Mouse (Mus musculus): ENCODE data around the gene Pum3. TPM values are rescaled to one million over a fixed set of nuclear protein-coding genes. Genes with fewer than 3 reads are reported as not detected.
"Not testable (repeated sequence)": the region's sequence is repeated elsewhere in the genome, so short reads cannot be mapped to it uniquely, and the experiment has no call there.

Pum3 gene
- total RNA-seq, 2 experiments from 2014 or later = 48.7 to 54.5 TPM

DNA sequence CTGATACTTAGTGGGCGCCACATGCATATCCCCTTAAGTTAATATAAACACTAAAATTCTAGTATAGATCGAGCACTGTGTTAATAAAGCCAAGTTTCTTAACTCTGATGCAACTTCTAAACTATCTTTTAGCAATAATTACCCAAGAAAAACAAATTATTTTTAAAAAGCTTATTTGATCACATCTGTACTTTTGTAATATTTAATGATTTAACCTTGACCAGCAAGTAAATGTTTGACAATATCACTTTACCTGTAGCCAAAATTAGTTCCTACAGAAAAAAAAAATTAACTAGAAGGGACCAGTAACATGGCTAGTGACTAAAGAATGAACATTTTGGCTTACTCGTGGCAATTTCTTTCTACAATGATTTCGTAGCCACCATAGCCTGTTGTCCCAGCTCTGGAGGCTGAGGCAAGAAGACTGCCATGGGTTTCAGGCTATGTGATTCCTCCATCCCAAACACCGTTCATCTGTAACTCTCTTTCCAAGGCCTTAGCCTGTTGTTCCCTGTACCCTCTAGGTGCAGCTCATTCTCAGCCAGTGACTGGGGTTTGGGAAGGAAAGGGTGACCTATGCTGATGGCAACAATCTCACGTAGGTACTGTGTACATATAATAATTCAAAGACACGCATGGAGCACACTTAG, 35.2 kb downstream of the Pum3 start:
- no peak for DNase-seq (ENCODE audit: low spot score in 2 of 2)

DNA sequence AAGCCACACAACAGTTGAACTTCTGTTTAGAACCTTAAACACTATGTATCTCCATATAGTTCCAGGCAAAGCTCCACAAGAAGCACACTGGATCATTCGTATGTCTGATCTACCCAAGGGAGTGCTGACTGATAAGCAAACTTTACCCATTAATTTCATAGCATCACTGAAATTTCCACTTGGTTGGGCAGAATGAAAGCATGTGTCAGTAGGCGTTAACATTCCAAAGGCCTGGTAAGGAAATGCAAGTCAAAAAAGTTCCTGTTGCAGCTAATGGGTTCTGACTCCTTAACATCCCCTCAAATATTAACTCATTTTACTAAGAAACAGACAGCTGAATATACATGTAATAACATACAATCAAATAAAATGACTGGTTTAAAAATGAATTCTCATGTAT, 37.2 kb downstream of the Pum3 start:
- no peak for DNase-seq (ENCODE audit: low spot score in 2 of 2)

DNA sequence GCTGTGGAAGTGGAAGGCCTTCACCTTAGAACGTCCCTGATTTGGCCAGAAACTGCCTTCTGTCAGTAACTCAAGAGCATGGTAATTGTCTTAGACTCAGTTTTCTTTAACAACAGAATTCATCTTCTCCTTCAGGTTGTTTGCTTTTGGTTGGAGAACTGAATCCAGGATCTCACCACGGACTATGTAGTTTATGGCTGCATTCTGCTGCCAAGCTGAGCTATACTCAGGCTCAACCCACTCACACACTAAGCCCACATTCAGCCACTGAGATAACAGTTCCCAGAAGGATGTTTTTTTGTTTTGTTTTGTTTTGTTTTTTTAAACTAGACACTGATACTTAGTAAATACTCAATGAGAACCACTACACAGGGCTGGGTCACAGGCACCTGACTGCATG, 38.3 kb downstream of the Pum3 start:
- no peak for DNase-seq (ENCODE audit: low spot score in 2 of 2)

DNA sequence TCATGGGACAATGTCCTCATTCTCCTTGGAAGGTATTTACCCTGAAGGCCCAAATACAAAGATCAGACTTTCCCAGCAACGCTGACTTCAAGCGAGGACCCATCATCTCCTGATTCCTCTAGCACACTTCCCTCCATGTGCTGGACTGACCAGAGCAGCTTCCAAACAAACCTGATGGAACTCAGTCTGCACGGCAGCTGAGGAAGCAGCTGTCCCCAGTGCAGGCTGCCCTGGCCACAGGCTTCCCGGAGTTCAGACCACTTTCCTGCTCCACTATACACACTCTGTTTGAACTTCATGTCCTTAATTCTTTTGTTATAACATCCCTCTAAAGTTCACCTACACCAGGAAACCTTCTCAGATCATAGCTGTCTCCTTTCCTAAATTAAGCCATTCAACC, 40.1 kb downstream of the Pum3 start:
- not testable (repeated sequence) for DNase-seq (ENCODE audit: low spot score in 2 of 2)

DNA sequence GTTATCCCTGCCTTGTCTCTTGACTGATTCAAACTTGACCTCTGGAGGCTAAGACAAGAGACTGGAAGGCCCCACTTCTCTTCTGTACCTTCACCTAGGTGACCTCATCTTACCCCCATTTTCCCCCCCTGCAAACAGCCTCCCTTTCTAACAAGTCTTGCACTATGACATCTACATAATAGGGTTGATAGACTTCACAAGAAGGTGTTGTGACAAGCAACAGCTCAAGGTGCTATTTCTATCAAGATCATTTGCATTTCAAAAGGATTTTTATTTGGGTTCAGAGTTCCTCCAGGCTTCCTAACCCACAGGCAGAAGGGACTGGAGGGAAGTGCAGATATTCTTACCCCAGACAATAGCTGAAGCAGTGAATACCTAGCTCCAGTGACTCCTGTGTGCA, 44.3 kb downstream of the Pum3 start:
- DNase-seq (ENCODE audit: low spot score in 2 of 2) = no peak

DNA sequence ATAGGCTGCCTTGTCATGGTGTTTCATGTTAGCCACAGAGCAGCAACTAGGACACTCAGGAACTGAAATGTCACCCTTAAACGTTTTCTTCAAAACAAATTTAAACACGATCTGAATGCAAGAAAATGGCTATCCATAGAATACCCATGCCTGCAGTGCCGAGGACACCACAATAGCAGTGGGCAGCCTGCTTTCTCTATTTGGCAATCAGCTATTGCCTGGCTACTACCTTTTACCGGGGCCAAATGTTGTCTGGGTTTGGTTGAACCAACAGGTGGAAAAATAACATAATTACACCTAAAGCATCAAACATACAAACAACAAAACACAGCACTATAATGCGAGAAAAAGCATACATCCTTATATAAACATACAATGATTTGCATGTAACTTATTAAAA, 46.4 kb downstream of the Pum3 start:
- DNase-seq (ENCODE audit: low spot score in 2 of 2) = no peak

DNA sequence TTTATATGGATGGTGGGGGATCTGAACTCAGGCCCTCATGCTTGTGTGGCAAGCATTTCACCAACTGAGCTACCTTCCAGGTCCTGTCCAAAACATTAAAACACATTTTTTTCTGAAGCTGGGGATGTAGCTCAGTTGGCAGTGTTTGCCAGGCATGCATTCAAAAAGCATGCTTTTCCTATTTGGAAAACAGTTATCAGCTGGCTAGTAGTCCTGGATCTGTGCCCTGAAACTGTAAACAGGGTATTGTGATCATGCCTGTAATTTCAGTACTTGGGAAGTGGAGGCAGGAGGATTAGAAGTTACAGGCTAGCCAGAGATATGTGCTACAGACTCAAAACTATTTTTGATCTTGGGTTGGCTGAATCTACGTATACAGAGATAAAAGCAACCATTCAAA, 47.5 kb downstream of the Pum3 start:
- peak in 1 of 2 experiments; percentile 34 for DNase-seq (ENCODE audit: low spot score in 2 of 2)

DNA sequence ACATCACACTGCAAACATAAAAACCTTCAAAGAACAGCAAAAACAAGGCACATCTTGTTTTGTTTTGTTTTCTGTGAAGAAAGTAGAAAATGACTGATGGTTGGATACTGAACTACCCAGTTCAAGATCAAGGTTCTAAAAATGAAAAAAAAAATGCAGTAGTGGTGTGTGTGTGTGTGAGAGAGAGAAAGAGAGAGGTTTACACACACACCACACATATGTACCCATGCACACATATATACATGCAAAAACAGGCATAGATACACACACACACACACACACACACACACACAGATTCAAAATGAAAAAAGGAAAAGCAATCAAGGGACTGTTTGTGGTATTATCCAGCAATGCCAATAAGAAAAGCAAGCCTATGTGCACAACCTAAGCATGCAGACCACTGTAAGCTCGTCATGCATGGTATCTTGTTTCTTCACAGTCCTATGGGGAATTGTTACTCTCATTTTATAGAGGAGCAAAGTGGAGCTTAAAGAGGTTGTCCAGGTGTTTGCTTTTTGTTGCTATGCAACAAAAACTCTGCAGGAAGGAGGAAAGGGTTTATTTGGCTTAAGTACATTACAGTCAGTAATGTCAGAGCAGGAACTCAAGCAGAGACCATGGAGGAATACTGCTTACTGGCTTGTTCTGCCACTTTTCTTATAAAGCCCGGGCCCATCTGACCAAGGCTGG, 49.8 kb downstream of the Pum3 start:
- DNase-seq (ENCODE audit: low spot score in 2 of 2) = no peak

DNA sequence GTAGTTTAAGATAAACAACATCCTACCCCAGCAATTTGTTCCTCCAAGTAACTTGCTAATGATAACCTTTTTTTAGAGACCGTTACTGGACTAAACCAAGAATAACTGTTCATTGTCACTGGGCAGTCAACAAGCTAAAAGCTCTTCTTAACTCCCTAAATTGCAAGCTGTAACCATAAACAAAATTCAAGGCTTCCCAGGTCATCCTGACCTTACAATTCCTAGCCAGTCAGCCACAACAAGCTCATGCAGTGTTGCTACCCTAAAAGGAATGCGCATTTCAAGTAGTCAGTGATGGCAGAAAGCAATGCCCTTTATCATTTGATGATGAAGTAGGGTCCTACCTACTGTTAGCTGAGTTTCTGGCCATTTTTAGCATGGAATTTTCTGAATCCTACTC, 58.8 kb downstream of the Pum3 start:
- DNase-seq (ENCODE audit: low spot score in 2 of 2) = no peak

DNA sequence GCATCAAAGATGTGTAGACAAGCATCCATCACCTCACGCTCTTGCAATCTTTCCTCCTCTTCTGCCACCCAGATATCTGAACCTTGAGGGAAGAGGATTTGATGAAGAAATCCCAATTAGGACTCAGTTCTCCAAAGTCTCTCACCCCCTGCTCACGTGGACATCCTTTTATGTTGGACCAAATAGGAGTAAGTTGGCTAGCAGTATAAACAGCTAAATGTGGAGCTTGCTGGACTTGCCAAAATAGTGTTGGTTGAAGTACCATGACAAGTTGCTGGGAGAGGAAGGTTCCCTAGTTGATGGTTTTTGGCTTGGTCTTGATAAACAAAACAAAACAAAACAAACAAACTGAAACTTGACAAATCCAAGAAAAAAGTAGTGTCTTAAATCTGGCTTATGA, 59.5 kb downstream of the Pum3 start:
- no peak for DNase-seq (ENCODE audit: low spot score in 2 of 2)

DNA sequence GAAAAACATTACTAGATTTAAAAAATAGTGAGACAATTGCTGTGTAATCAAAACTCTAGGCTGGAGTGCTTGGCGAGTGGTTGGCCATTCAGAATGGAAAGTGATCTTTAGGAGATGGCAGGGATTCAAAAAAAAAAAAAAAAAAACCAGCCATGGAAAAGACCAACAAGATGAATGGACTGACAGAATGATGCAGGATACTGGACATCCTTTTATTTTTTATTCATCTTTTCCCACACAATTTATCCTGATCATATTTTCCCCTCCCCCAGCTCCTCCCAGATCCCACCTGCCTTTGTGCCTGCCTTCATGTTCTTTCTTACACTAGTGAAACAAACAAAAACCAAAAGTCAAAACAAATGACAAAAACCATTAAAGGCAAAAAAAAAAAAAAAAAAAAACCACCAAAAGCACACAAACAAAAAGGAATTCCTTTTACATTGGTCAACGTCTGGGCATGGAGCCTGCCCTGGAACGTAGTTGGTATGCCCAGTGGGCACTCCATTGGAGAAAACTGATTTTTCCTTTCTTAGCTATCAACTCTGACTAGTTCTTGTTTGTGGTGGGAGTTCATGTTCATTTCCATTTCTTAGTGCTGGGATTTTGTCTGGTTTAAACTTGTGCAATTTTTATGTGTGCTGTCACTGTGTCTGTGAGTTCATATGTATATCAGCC, 60.0 kb downstream of the Pum3 start:
- DNase-seq (ENCODE audit: low spot score in 2 of 2) = no peak

DNA sequence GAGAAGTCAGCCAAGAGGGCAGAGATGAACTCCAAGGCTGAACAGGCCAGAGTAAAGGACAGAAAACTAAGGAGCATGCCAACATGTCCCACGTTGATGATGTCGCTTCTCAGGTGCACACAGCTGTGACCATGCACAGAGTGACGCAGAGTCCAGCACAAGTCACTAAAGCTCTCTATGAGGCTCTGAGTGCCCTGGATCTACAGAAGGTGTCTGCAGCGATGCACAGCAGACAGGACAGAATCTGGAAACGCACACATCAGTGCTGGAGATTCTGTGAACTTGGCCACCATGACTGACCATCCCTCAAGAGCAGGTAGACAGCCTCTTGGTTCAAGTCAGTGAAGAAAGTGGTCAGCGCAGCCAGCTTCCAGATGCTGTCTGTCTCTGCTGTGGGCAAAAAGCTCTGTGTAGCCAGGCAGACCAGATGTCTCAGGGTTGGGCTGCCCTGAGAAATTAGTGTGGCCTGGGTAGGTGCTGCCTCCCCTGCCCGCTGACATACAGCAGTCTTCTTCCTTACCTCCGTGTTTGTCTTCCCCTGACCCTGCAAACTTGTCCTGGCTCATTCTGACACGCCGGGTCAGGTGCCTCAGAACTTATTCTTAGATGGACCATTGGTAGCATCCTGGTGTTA, 63.4 kb downstream of the Pum3 start:
- no peak for DNase-seq (ENCODE audit: low spot score in 2 of 2)

DNA sequence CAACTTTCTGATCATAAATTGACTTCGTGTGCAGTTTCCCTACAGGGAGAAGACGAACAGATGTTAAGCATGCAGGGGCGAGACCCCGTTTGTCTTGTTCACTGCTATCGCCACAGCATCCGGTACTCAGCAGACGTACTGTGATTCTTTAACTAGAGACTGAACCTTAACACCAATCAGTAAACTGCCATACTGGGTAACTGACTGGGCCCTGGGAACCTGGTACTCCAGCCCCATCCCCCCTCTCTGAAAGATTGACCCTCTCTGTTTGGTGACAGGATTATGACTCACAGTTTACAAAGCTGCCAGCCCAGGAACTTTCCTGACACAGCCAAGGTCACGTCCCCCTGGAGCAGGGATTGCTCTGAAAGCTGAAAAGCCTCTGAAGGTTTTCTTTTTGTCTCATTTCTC, 65.1 kb downstream of the Pum3 start:
- no peak for DNase-seq (ENCODE audit: low spot score in 2 of 2)

DNA sequence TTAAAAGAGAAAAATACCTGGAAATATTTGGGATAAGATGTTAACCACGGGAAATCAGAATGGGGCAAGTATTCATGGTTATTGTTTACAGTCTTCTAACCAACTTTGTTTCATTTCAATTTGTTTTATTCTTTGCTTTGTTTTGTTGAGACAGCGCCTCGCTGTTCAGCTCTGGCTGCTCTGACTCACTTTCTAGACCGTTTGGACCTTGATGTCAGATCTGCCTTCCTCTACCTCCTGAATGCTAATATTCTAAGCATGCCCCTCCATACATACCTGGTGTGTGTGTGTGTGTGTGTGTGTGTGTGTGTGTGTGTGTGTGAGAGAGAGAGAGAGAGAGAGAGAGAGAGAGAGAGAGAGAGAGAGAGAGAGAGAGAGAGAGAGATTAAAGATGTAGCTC, 65.7 kb downstream of the Pum3 start:
- no peak for DNase-seq (ENCODE audit: low spot score in 2 of 2)

DNA sequence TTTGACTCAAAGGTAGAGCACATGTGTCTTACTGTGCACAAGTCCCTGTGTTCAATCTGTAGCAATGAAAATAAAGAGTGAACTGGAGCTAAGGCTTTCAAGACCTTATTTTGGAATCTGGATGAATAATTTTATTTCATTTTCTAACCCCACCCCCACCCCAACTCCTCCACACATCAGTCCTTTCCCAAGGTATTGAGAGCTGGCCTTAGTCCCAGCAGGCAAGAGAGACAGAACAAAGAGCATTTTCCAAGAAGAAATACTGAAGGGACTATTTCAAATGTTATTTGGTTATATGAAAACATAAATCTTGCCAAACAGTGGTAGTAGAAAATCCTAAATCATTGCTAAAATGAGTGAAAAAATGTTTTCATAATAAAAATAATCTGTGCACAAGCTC, 69.2 kb downstream of the Pum3 start:
- no peak for DNase-seq (ENCODE audit: low spot score in 2 of 2)

DNA sequence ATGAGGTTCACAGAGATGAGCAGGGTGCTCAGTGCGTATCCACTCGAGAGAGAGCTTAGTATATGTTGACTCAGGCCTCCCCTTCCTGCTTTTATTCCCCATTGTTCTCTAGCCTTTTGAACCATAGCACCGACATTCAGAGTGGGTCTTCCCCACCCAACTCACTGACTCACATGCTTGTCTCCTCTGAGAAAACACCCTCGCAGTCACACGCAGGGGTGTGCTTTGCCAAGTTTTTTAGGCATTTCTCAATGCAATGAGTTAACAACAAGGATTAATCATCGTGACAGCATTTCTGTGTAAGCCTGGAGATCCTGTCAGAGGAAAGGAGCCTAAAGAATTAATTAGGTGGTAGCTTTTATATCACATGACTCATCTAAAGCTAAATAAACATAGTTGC, 77.9 kb downstream of the Pum3 start:
- DNase-seq (ENCODE audit: low spot score in 2 of 2) = peak; percentile 25 to 65

DNA sequence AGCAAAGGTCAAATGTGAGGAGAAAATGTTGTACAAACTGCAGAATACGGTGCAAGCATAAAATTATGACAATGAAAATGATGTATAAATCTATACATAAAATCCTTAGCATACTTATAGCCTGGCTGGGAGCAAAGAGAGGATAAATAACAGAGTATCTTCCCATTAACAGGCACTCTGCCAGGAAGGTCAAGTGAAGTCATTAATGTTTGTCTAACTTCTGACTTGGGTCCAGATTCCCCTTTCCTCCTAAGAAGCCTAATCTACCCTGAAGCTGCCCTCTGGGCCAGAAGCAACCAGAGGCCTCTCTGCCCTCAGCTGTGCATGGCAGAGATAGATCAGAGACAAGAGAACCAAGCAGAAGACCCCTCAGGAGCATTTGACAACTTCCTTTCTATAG, 83.1 kb downstream of the Pum3 start:
- DNase-seq (ENCODE audit: low spot score in 2 of 2) = no peak

Other genes starting within 250 kb of the Pum3 start
- gene Vldlr, start 213.3 kb downstream of the Pum3 start, total RNA-seq (2021) = 10 to 100 TPM; 48.9 to 49.2 TPM
- under 1 TPM; 0.10 to 0.22 TPM for gene Kcnv2, start 107.2 kb downstream of the Pum3 start, total RNA-seq (2021)